Mouse (Mus musculus) heart, embryonic 15.5 days (tissue): Measurements from ENCODE around the gene Insr. TPM values are rescaled to one million over a fixed set of nuclear protein-coding genes. Genes with fewer than 3 reads are reported as not detected.
"Not testable (repeated sequence)": the region's sequence is repeated elsewhere in the genome, so short reads cannot be mapped to it uniquely, and the experiment has no call there.

Source experiments
- ATAC-seq: fragments of 200-750 bp; cut with Nextera tagmentation; replicated peaks from 2 replicates; pipeline ENCODE4 v1.8.0; 2017; ENCODE audit warnings: low read depth, moderate TSS enrichment; ENCODE audit not compliant: insufficient number of reproducible peaks, insufficient read depth, low FRiP score
- H3K27ac ChIP-seq: fragments of 300-500 bp; sonication (generic); 2 replicates; pipeline ENCODE4 v1.5.1; 2015; ENCODE audit warnings: mild to moderate bottlenecking, inconsistent platforms
- H3K27me3 ChIP-seq: fragments of 300-500 bp; sonication (generic); 2 replicates; pipeline ENCODE4 v1.6.1; 2015; ENCODE audit warnings: inconsistent platforms
- H3K36me3 ChIP-seq: fragments of 300-500 bp; sonication (generic); 2 replicates; pipeline ENCODE4 v1.6.1; 2015; ENCODE audit warnings: mild to moderate bottlenecking, inconsistent platforms
- H3K4me1 ChIP-seq: fragments of 300-500 bp; sonication (generic); replicated peaks from 2 replicates; pipeline ENCODE4 v1.6.1; 2015; ENCODE audit warnings: inconsistent platforms
- H3K4me2 ChIP-seq: fragments of 300-500 bp; sonication (generic); 2 replicates; pipeline ENCODE4 v1.6.1; 2015; ENCODE audit warnings: inconsistent platforms, mild to moderate bottlenecking, moderate library complexity
- H3K4me3 ChIP-seq: fragments of 300-500 bp; sonication (generic); 2 replicates; pipeline ENCODE4 v1.5.1; 2015; ENCODE audit warnings: mild to moderate bottlenecking, inconsistent platforms
- H3K9ac ChIP-seq: fragments of 300-500 bp; sonication (generic); 2 replicates; pipeline ENCODE4 v1.6.1; 2015; ENCODE audit warnings: mild to moderate bottlenecking, inconsistent platforms
- H3K9me3 ChIP-seq: fragments of 300-500 bp; sonication (generic); replicated peaks from 2 replicates; pipeline ENCODE4 v1.6.1; 2016; ENCODE audit warnings: inconsistent platforms
- WGBS: fragments of 180-500 bp; shearing (Covaris S2); methylation state at CpG from one replicate; pipeline ENCODE4 v1.1.7; 2015; ENCODE audit warnings: mixed read lengths; 5-methylcytosine and 5-hydroxymethylcytosine counted together
- microRNA-seq: library from miRNA; unstranded; fragments of <30 nt; microRNA quantifications from one replicate; pipeline ENCODE4, GENCODE M21; 2016
- polyA plus RNA-seq: library from polyadenylated mRNA; unstranded; fragments of >200 nt; fragmentation: Nextera tagmentation; extraction: Ambion mirVana; gene quantifications from 2 replicates; pipeline ENCODE4 v1.2.1, GENCODE M21; 2015

The Insr gene
- polyA plus RNA-seq, 1 experiment from 2014 or later, result 50.5 TPM

- ATAC-seq, result no peak
- H3K4me3 ChIP-seq, result no peak overlapping the region
- H3K36me3 ChIP-seq, result peaks cover 54% of the 10 kb centered on the region
- H3K9me3 ChIP-seq, result no peaks in the 10 kb centered on the region
- no peak overlapping the region for H3K27ac ChIP-seq
- no peak overlapping the region for H3K4me2 ChIP-seq
- no peaks in the 10 kb centered on the region for H3K4me1 ChIP-seq
- H3K9ac ChIP-seq, result no peak overlapping the region
- WGBS, result 66% methylated on average over 1 of the region's 1 CpGs
- H3K27me3 ChIP-seq, result no peaks in the 10 kb centered on the region
Measured at GRCm38 (mm10) chr8:3179930-3180329, 99.5 kb downstream of the Insr start.

- Histone ChIP-seq H3K9ac (no peak overlapping the region), H3K4me3 (no peak overlapping the region), H3K4me1 (no peaks in the 10 kb centered on the region), H3K9me3 (no peaks in the 10 kb centered on the region), H3K27ac (no peak overlapping the region), H3K4me2 (no peak overlapping the region), H3K27me3 (no peaks in the 10 kb centered on the region), H3K36me3 (peaks cover 59% of the 10 kb centered on the region)
- 94% methylated on average over 4 of the region's 4 CpGs for WGBS
- no peak for ATAC-seq
Measured at GRCm38 (mm10) chr8:3177440-3177839, 102.0 kb downstream of the Insr start.

- Histone ChIP-seq H3K4me2 (no peak overlapping the region), H3K9me3 (no peaks in the 10 kb centered on the region), H3K4me1 (no peaks in the 10 kb centered on the region), H3K9ac (no peak overlapping the region), H3K4me3 (no peak overlapping the region), H3K27me3 (no peaks in the 10 kb centered on the region), H3K27ac (no peak overlapping the region), H3K36me3 (peaks cover 70% of the 10 kb centered on the region)
- 51% methylated on average over 1 of the region's 1 CpGs for whole genome bisulfite sequencing
- no peak for ATAC-seq
Measured at GRCm38 (mm10) chr8:3172246-3172645, 107.2 kb downstream of the Insr start.

- Histone ChIP-seq H3K4me2 (no peak overlapping the region), H3K4me1 (no peaks in the 10 kb centered on the region), H3K36me3 (no peaks in the 10 kb centered on the region), H3K27ac (no peak overlapping the region), H3K9me3 (no peaks in the 10 kb centered on the region), H3K9ac (no peak overlapping the region), H3K4me3 (no peak overlapping the region), H3K27me3 (no peaks in the 10 kb centered on the region)
- 63% methylated on average over 1 of the region's 1 CpGs for WGBS
- ATAC-seq, result no peak
Measured at GRCm38 (mm10) chr8:3146506-3146905, 132.9 kb downstream of the Insr start.

- 73% methylated on average over 5 of the region's 5 CpGs for WGBS
- H3K27me3 ChIP-seq, H3K9ac ChIP-seq, H3K4me2 ChIP-seq, H3K27ac ChIP-seq, H3K36me3 ChIP-seq, H3K9me3 ChIP-seq, H3K4me3 ChIP-seq, ATAC-seq, H3K4me1 ChIP-seq: not testable (repeated sequence)
Measured at GRCm38 (mm10) chr8:3100416-3100815, 179.0 kb downstream of the Insr start.

Small RNA genes within 50 kb of the gene (microRNA-seq; reads per million reads assigned to microRNA genes)
- not detected for gene Gm25775

Other genes with a start within 250 kb of the Insr start
- 0.10 and 1.1 TPM in 2 replicates for gene A430078G23Rik, start 73.8 kb upstream of the Insr start, polyA plus RNA-seq
- 4.1 and 6.0 TPM in 2 replicates for gene Arhgef18, start 113.4 kb upstream of the Insr start, polyA plus RNA-seq
- gene Pex11g, start 188.1 kb upstream of the Insr start, polyA plus RNA-seq, result 5.2 and 5.8 TPM in 2 replicates
- not detected in 2 replicates for gene Tex45, start 191.2 kb upstream of the Insr start, polyA plus RNA-seq
- 26.4 and 34.9 TPM in 2 replicates for gene Zfp358, start 213.5 kb upstream of the Insr start, polyA plus RNA-seq
- 42.3 and 54.2 TPM in 2 replicates for gene Mcoln1, start 220.8 kb upstream of the Insr start, polyA plus RNA-seq
- gene Pnpla6, start 235.8 kb upstream of the Insr start, polyA plus RNA-seq, result 14.2 and 18.6 TPM in 2 replicates